Mouse (Mus musculus) effector memory CD4-positive, alpha-beta T cell, adult 7 months (primary cell): Measurements from ENCODE around the gene Gm8108. TPM values are rescaled to one million over a fixed set of nuclear protein-coding genes. Genes with fewer than 3 reads are reported as not detected.

Source experiments
- polyA plus RNA-seq: library from polyadenylated mRNA; unstranded; fragments of 100-300 nt; shearing (Covaris generic); gene quantifications from one replicate; pipeline ENCODE4 v1.2.1, GENCODE M21; 2017

The Gm8108 gene
- polyA plus RNA-seq: not detected

GRCm38 (mm10) chr14:4110426-4110825 is at the start of gene Gm8108:
TSS of gene Gm8108 (plus strand) at chr14:4110526.

GRCm38 (mm10) chr14:4083820-4084219 is 26.5 kb upstream of the Gm8108 start, which contains the start of gene Gm3115:
TSS of gene Gm3115 (plus strand) at chr14:4084120.

GRCm38 (mm10) chr14:4164730-4165129 is 54.4 kb downstream of the Gm8108 start, which contains the start of gene Gm3127:
TSS of gene Gm3127 (plus strand) at chr14:4165030.

Other genes starting within 250 kb of the Gm8108 start
- gene Gm2916, start 226.4 kb upstream of the Gm8108 start, polyA plus RNA-seq: not detected
- gene Gm3029, start 178.8 kb upstream of the Gm8108 start, polyA plus RNA-seq: not detected
- not detected for gene Gm3095, start 147.0 kb upstream of the Gm8108 start, polyA plus RNA-seq
- not detected for gene Gm3099, start 112.1 kb upstream of the Gm8108 start, polyA plus RNA-seq
- not detected for gene Gm5796, start 86.6 kb upstream of the Gm8108 start, polyA plus RNA-seq
- gene Gm3115, start 26.4 kb upstream of the Gm8108 start, polyA plus RNA-seq: not detected
- not detected for gene Gm3127, start 54.5 kb downstream of the Gm8108 start, polyA plus RNA-seq
- gene Gm2974, start 72.0 kb downstream of the Gm8108 start, polyA plus RNA-seq: not detected
- not detected for gene Gm3138, start 139.1 kb downstream of the Gm8108 start, polyA plus RNA-seq
- gene Gm3149, start 206.8 kb downstream of the Gm8108 start, polyA plus RNA-seq: not detected
- gene 2610042L04Rik, start 224.2 kb downstream of the Gm8108 start, polyA plus RNA-seq: not detected